Mouse (Mus musculus): Measurements from ENCODE around the gene Wars. TPM values are rescaled to one million over a fixed set of nuclear protein-coding genes. Genes with fewer than 3 reads are reported as not detected.

Wars gene
- polyA plus RNA-seq, 1 experiment from 2014 or later = 148 TPM

- Histone ChIP-seq H3K4me3 (ENCODE audit: low read depth, low read length) (no peak overlapping the region), H3K9ac (ENCODE audit: low read length) (no peak overlapping the region), H3K27ac (ENCODE audit: low read depth, low read length) (no peak overlapping the region), H3K4me1 (ENCODE audit: control insufficient read depth, insufficient read depth, low read length) (no peaks in the 10 kb centered on the region), H3K27me3 (ENCODE audit: control insufficient read depth, insufficient read depth, low read length) (no peaks in the 10 kb centered on the region), H3K4me2 (ENCODE audit: low read depth) (no peak overlapping the region), H3K36me3 (ENCODE audit: control insufficient read depth, insufficient read depth, low read length) (peaks cover 7% of the 10 kb centered on the region), H3K9me3 (ENCODE audit: control insufficient read depth, low read length) (no peaks in the 10 kb centered on the region)
- WGBS = 86% methylated on average over 3 of the region's 3 CpGs
- DNase-seq (ENCODE audit: low spot score) = no peak
- ATAC-seq (ENCODE audit: insufficient read depth, low FRiP score, low TSS enrichment) = no peak
These were observed 12.8 kb downstream of the Wars start for GRCm38 (mm10) chr12:108881192-108881591.

GRCm38 (mm10) chr12:108880606-108881005 is 13.4 kb downstream of the Wars start:
- H3K27ac ChIP-seq (ENCODE audit: low read depth, low read length) = no peak overlapping the region
- ATAC-seq (ENCODE audit: insufficient read depth, low FRiP score, low TSS enrichment) = no peak
- DNase-seq (ENCODE audit: low spot score) = no peak
- H3K4me2 ChIP-seq (ENCODE audit: low read depth) = no peak overlapping the region
- H3K36me3 ChIP-seq (ENCODE audit: control insufficient read depth, insufficient read depth, low read length) = peaks cover 6% of the 10 kb centered on the region
- H3K27me3 ChIP-seq (ENCODE audit: control insufficient read depth, insufficient read depth, low read length) = no peaks in the 10 kb centered on the region
- H3K4me1 ChIP-seq (ENCODE audit: control insufficient read depth, insufficient read depth, low read length) = no peaks in the 10 kb centered on the region
- 91% methylated on average over 5 of the region's 5 CpGs for WGBS
- H3K4me3 ChIP-seq (ENCODE audit: low read depth, low read length) = no peak overlapping the region
- H3K9me3 ChIP-seq (ENCODE audit: control insufficient read depth, low read length) = no peaks in the 10 kb centered on the region
- H3K9ac ChIP-seq (ENCODE audit: low read length) = no peak overlapping the region

- H3K4me1 ChIP-seq (ENCODE audit: control insufficient read depth, insufficient read depth, low read length) = no peaks in the 10 kb centered on the region
- DNase-seq (ENCODE audit: low spot score) (no peak), ATAC-seq (ENCODE audit: insufficient read depth, low FRiP score, low TSS enrichment) (no peak)
- peaks cover 7% of the 10 kb centered on the region for H3K36me3 ChIP-seq (ENCODE audit: control insufficient read depth, insufficient read depth, low read length)
- no peak overlapping the region for H3K27ac ChIP-seq (ENCODE audit: low read depth, low read length)
- H3K4me3 ChIP-seq (ENCODE audit: low read depth, low read length) = no peak overlapping the region
- H3K27me3 ChIP-seq (ENCODE audit: control insufficient read depth, insufficient read depth, low read length) = no peaks in the 10 kb centered on the region
- no peak overlapping the region for H3K4me2 ChIP-seq (ENCODE audit: low read depth)
- H3K9me3 ChIP-seq (ENCODE audit: control insufficient read depth, low read length) = no peaks in the 10 kb centered on the region
- H3K9ac ChIP-seq (ENCODE audit: low read length) = no peak overlapping the region
- 92% methylated on average over 4 of the region's 4 CpGs for WGBS
These were observed 14.8 kb downstream of the Wars start for GRCm38 (mm10) chr12:108879138-108879537.

- 89% methylated on average over 5 of the region's 5 CpGs for WGBS
- Histone ChIP-seq H3K36me3 (ENCODE audit: control insufficient read depth, insufficient read depth, low read length) (peaks cover 18% of the 10 kb centered on the region), H3K4me2 (ENCODE audit: low read depth) (no peak overlapping the region), H3K4me3 (ENCODE audit: low read depth, low read length) (no peak overlapping the region), H3K27me3 (ENCODE audit: control insufficient read depth, insufficient read depth, low read length) (no peaks in the 10 kb centered on the region), H3K27ac (ENCODE audit: low read depth, low read length) (no peak overlapping the region), H3K9me3 (ENCODE audit: control insufficient read depth, low read length) (no peaks in the 10 kb centered on the region), H3K9ac (ENCODE audit: low read length) (no peak overlapping the region), H3K4me1 (ENCODE audit: control insufficient read depth, insufficient read depth, low read length) (no peaks in the 10 kb centered on the region)
- DNase-seq (ENCODE audit: low spot score) (no peak), ATAC-seq (ENCODE audit: insufficient read depth, low FRiP score, low TSS enrichment) (no peak)
These were observed 20.9 kb downstream of the Wars start for GRCm38 (mm10) chr12:108873122-108873521.

- no peak for ATAC-seq (ENCODE audit: insufficient read depth, low FRiP score, low TSS enrichment)
- Histone ChIP-seq H3K27ac (ENCODE audit: low read depth, low read length) (no peak overlapping the region), H3K4me2 (ENCODE audit: low read depth) (no peak overlapping the region), H3K27me3 (ENCODE audit: control insufficient read depth, insufficient read depth, low read length) (no peaks in the 10 kb centered on the region), H3K36me3 (ENCODE audit: control insufficient read depth, insufficient read depth, low read length) (peaks cover 19% of the 10 kb centered on the region), H3K4me1 (ENCODE audit: control insufficient read depth, insufficient read depth, low read length) (no peaks in the 10 kb centered on the region), H3K9me3 (ENCODE audit: control insufficient read depth, low read length) (no peaks in the 10 kb centered on the region), H3K9ac (ENCODE audit: low read length) (no peak overlapping the region), H3K4me3 (ENCODE audit: low read depth, low read length) (no peak overlapping the region)
- WGBS = 81% methylated on average over 2 of the region's 2 CpGs
- no peak for DNase-seq (ENCODE audit: low spot score)
These were observed 24.4 kb downstream of the Wars start for GRCm38 (mm10) chr12:108869575-108869974.

- ATAC-seq (ENCODE audit: insufficient read depth, low FRiP score, low TSS enrichment) (no peak), DNase-seq (ENCODE audit: low spot score) (no peak)
- Histone ChIP-seq H3K36me3 (ENCODE audit: control insufficient read depth, insufficient read depth, low read length) (peaks cover 25% of the 10 kb centered on the region), H3K4me2 (ENCODE audit: low read depth) (no peak overlapping the region), H3K4me3 (ENCODE audit: low read depth, low read length) (no peak overlapping the region), H3K9me3 (ENCODE audit: control insufficient read depth, low read length) (no peaks in the 10 kb centered on the region), H3K4me1 (ENCODE audit: control insufficient read depth, insufficient read depth, low read length) (no peaks in the 10 kb centered on the region), H3K27me3 (ENCODE audit: control insufficient read depth, insufficient read depth, low read length) (no peaks in the 10 kb centered on the region), H3K27ac (ENCODE audit: low read depth, low read length) (no peak overlapping the region), H3K9ac (ENCODE audit: low read length) (no peak overlapping the region)
- WGBS = 90% methylated on average over 6 of the region's 6 CpGs
These were observed 28.9 kb downstream of the Wars start for GRCm38 (mm10) chr12:108865007-108865494.

- DNase-seq (ENCODE audit: low spot score) = no peak
- Histone ChIP-seq H3K4me2 (ENCODE audit: low read depth) (no peak overlapping the region), H3K4me1 (ENCODE audit: control insufficient read depth, insufficient read depth, low read length) (no peaks in the 10 kb centered on the region), H3K9ac (ENCODE audit: low read length) (no peak overlapping the region), H3K27me3 (ENCODE audit: control insufficient read depth, insufficient read depth, low read length) (no peaks in the 10 kb centered on the region), H3K36me3 (ENCODE audit: control insufficient read depth, insufficient read depth, low read length) (peaks cover 10% of the 10 kb centered on the region), H3K27ac (ENCODE audit: low read depth, low read length) (no peak overlapping the region), H3K4me3 (ENCODE audit: low read depth, low read length) (no peak overlapping the region), H3K9me3 (ENCODE audit: control insufficient read depth, low read length) (no peaks in the 10 kb centered on the region)
- WGBS = 85% methylated on average over 5 of the region's 5 CpGs
- no peak for ATAC-seq (ENCODE audit: insufficient read depth, low FRiP score, low TSS enrichment)
These were observed 35.5 kb downstream of the Wars start for GRCm38 (mm10) chr12:108858486-108858885.

- Histone ChIP-seq H3K4me2 (ENCODE audit: low read depth) (no peak overlapping the region), H3K9ac (ENCODE audit: low read length) (no peak overlapping the region), H3K27me3 (ENCODE audit: control insufficient read depth, insufficient read depth, low read length) (no peaks in the 10 kb centered on the region), H3K36me3 (ENCODE audit: control insufficient read depth, insufficient read depth, low read length) (peaks cover 7% of the 10 kb centered on the region), H3K4me3 (ENCODE audit: low read depth, low read length) (no peak overlapping the region), H3K27ac (ENCODE audit: low read depth, low read length) (no peak overlapping the region), H3K4me1 (ENCODE audit: control insufficient read depth, insufficient read depth, low read length) (no peaks in the 10 kb centered on the region), H3K9me3 (ENCODE audit: control insufficient read depth, low read length) (no peaks in the 10 kb centered on the region)
- WGBS = 82% methylated on average over 7 of the region's 7 CpGs
- ATAC-seq (ENCODE audit: insufficient read depth, low FRiP score, low TSS enrichment) (no peak), DNase-seq (ENCODE audit: low spot score) (no peak)
These were observed 36.3 kb downstream of the Wars start for GRCm38 (mm10) chr12:108857589-108858184.

GRCm38 (mm10) chr12:108857109-108857508 is 36.9 kb downstream of the Wars start:
- 93% methylated on average over 7 of the region's 7 CpGs for WGBS
- Histone ChIP-seq H3K27ac (ENCODE audit: low read depth, low read length) (no peak overlapping the region), H3K27me3 (ENCODE audit: control insufficient read depth, insufficient read depth, low read length) (no peaks in the 10 kb centered on the region), H3K36me3 (ENCODE audit: control insufficient read depth, insufficient read depth, low read length) (peaks cover 7% of the 10 kb centered on the region), H3K4me2 (ENCODE audit: low read depth) (no peak overlapping the region), H3K9ac (ENCODE audit: low read length) (no peak overlapping the region), H3K4me3 (ENCODE audit: low read depth, low read length) (no peak overlapping the region), H3K9me3 (ENCODE audit: control insufficient read depth, low read length) (no peaks in the 10 kb centered on the region), H3K4me1 (ENCODE audit: control insufficient read depth, insufficient read depth, low read length) (no peaks in the 10 kb centered on the region)
- DNase-seq (ENCODE audit: low spot score) (no peak), ATAC-seq (ENCODE audit: insufficient read depth, low FRiP score, low TSS enrichment) (no peak)
